Mouse (Mus musculus) lung, adult 2 months (tissue): ENCODE data around the gene Ccdc177. TPM values are rescaled to one million over a fixed set of nuclear protein-coding genes. Genes with fewer than 3 reads are reported as not detected.

Experiments
- DNase-seq: peaks from one replicate; pipeline ENCODE4 v3.0.0; 2022
- H3K4me1 ChIP-seq: fragments of 200-500 bp; 2 replicates; pipeline ENCODE4 v1.6.1; 2011; ENCODE audit warnings: low read length; ENCODE audit not compliant: control insufficient read depth, insufficient read depth
- H3K4me3 ChIP-seq: fragments of 200-500 bp; replicated peaks from 2 replicates; pipeline ENCODE3; 2011; ENCODE audit warnings: low read depth, mild to moderate bottlenecking, control low read depth, low read length; ENCODE audit errors: extremely low read depth
- CTCF ChIP-seq: fragments of 200-500 bp; IDR thresholded peaks from 2 replicates; pipeline ENCODE4 v1.5.1; 2011; ENCODE audit warnings: mild to moderate bottlenecking, low read length, control low read depth; ENCODE audit not compliant: insufficient read depth
- POLR2A ChIP-seq: fragments of 200-500 bp; IDR thresholded peaks from 2 replicates; pipeline ENCODE4 v1.6.1; 2011; ENCODE audit warnings: low read depth, mild to moderate bottlenecking, control low read depth, low read length, borderline replicate concordance; ENCODE audit errors: extremely low read depth
- WGBS: fragments of 180-500 bp; shearing (Covaris S2); methylation state at CpG from one replicate; pipeline ENCODE4 v1.1.7; 2018; 5-methylcytosine and 5-hydroxymethylcytosine counted together
- polyA plus RNA-seq: library from polyadenylated mRNA; depleted of rRNA; stranded (reverse); fragments of >200 nt; gene quantifications from 2 replicates; pipeline ENCODE4 v1.2.3, GENCODE M21; 2012

Ccdc177 gene
- polyA plus RNA-seq, 1 experiment = not detected

DNA sequence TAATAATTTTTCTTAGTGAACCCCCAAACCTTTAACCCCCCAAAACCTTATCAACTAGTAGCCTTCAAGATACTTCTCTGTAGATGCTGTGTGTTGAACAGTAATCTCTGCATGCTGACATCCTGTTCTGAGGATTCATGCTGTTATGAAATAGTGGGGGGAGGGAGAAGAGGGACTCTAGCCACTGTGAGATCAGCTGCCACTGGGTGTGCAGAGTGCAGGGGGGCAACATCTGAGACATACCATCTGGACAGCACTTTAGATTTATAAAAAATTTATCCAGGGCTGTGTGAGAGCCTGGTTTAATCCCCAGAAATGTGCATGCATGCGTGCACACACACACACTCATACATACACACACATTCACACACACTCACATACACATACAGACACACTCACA is 15.9 kb downstream of the Ccdc177 start:
- TF ChIP-seq CTCF (no peak), POLR2A (no peak)
- no peak for DNase-seq

DNA sequence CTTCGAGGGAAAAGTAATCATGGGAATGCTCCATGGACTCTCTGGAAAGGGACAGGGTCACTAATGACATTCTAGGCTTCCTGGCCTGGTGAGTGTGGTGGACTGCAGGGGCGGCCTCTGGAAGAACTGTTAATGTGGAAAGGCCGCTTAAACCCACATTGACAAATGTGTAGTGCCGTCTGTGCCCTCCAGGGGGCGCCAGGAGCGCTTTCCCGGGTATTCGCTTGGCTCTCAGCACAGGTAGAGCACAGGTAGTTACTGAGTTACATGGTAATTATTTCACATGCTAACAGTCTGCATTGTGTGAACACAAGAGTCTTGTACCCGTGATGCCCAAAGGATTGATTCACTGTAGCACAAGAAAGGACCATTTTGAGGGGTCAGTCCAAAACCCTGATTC is 21.0 kb downstream of the Ccdc177 start:
- 29% methylated on average over 9 of the region's 9 CpGs for WGBS
- H3K4me3 ChIP-seq = no peak overlapping the region
- peak; percentile 53 for DNase-seq
- no peaks in the 10 kb centered on the region for H3K4me1 ChIP-seq
- TF ChIP-seq POLR2A = no peak
- TF ChIP-seq CTCF = peak; percentile 54

More for the DNA sequence above, 15.9 kb downstream of the Ccdc177 start:
- 84% methylated on average over 1 of the region's 1 CpGs for WGBS
- H3K4me3 ChIP-seq = no peak overlapping the region
- H3K4me1 ChIP-seq = no peaks in the 10 kb centered on the region

DNA sequence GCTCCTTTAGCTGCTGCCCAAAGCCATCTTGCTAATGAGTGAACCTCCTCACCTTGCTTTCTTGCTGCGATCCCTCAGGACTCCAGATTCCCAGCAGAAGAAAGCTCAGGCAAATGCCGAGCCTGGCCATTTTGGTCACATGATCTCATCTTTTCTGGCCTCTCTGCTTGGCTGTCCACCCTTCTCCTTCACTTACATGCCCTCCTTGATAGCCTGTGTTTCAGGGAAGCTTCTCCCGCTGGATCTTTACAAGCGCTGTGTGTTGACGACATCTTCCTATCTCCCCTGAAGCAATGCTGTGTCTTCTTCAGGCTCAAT is 23.2 kb downstream of the Ccdc177 start:
- H3K4me1 ChIP-seq = no peaks in the 10 kb centered on the region
- 59% methylated on average over 5 of the region's 5 CpGs for WGBS
- no peak for DNase-seq
- H3K4me3 ChIP-seq = no peak overlapping the region
- TF ChIP-seq POLR2A (no peak), CTCF (no peak)

GRCm38 (mm10) chr12:80736464-80737282 is 23.8 kb downstream of the Ccdc177 start:
- Histone ChIP-seq H3K4me3 (no peak overlapping the region), H3K4me1 (no peaks in the 10 kb centered on the region)
- 16% methylated on average over 13 of the region's 13 CpGs for WGBS
- no peak for DNase-seq
- TF ChIP-seq POLR2A = no peak
- TF ChIP-seq CTCF = no peak

DNA sequence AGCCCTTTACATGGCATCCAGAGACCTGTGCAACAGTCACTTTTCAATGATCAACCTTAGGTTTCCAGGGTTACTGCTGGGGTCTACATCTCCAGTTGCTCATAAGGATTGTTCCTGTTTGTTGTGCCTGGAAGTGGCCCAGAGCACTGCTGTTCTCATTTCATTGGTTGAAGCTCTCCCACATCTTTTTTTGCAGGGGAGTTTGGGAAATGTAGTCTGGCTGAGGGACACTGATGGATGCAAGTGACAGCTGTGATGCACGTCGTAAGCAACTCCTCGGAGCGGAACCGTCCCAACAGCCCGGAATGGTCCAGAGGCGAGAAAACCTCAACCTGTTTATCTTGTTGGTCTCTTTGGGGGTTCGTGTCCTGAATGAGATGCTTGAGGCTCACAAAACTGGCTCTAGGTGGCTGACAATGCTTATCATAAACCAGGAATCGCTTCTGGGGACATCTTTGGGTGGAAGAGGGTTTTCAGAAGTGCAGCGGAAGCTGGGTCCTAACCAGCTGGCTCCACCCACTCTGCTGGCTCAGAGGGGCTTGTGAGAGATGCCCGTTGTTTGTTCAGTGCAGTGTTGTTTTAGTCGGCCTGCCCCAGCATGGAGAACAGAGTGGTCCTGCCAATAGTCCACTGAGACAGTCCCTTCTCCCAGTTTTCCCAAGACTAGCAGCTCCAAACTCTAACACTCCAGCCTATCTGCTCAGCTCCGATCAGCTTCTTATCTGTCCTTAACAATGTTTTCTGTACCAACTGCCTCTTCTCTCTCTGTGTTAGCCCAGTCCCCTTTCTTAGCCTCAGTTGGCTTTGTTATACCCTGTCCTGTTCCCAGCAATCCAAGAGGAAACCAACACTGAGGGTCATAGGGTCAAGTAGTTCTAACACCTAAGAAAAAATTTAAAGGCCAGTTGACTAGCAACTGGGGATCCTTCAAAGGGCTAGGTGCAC is 25.7 kb downstream of the Ccdc177 start:
- H3K4me1 ChIP-seq = peaks cover 2% of the 10 kb centered on the region; the same call in 1 of the 2 replicates
- no peak for TF ChIP-seq POLR2A
- TF ChIP-seq CTCF = no peak
- DNase-seq = no peak
- no peak overlapping the region for H3K4me3 ChIP-seq
- 54% methylated on average over 13 of the region's 13 CpGs for WGBS

DNA sequence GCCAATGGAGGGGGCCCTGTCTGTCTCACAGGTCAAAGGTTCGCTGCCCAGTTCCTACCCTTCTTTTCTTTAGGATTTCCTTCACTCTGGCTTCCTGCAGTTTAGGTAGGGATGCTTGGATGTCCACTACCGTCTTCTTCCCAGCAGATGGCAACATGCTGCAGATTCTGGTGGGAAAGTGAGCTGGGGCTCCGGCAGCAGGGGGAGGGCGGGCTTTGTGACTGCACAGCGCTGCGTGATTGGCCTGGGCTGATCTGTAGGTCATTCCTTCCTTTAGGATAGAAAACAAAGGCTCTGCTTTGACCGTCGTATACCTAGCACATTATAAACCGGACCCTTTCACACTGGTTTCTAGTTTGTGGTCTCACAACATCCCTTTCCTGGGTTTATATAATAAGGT is 29.9 kb downstream of the Ccdc177 start:
- no peak for DNase-seq
- WGBS = 7% methylated on average over 9 of the region's 9 CpGs
- TF ChIP-seq CTCF (peak; percentile 48), POLR2A (no peak)
- Histone ChIP-seq H3K4me1 (peaks cover 2% of the 10 kb centered on the region; the same call in 1 of the 2 replicates), H3K4me3 (no peak overlapping the region)

- no peak overlapping the region for H3K4me3 ChIP-seq
- 44% methylated on average over 12 of the region's 12 CpGs for WGBS
- peaks cover 2% of the 10 kb centered on the region; the same call in 1 of the 2 replicates for H3K4me1 ChIP-seq
- no peak for TF ChIP-seq POLR2A
- no peak for TF ChIP-seq CTCF
- peak; percentile 35 for DNase-seq
Measured at GRCm38 (mm10) chr12:80729758-80730530, 30.5 kb downstream of the Ccdc177 start.

DNA sequence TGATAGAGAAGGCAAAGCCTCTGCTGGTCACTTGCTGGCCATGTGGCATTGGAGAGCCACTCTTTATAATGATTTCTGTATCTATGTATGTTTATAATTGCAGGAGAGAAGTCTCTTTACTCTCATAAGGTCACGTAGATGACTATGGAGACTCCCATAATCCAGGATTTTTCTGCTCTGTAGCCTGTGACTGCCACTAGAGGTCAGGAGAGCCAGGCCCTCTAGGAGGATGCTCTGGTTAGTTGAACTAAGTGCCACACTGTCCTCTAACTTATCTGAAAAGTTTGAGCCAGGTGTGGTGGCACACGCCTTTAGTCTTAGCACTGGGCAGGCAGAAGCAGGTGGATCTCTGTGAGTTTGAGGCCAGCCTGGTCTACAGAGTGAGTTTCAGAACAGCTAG is 31.7 kb downstream of the Ccdc177 start:
- no peak for DNase-seq

GRCm38 (mm10) chr12:80728207-80728606 is 32.3 kb downstream of the Ccdc177 start:
- TF ChIP-seq CTCF (no peak), POLR2A (no peak)
- Histone ChIP-seq H3K4me1 (peaks cover 2% of the 10 kb centered on the region; the same call in 1 of the 2 replicates), H3K4me3 (no peak overlapping the region)
- 6% methylated on average over 1 of the region's 1 CpGs for WGBS
- no peak for DNase-seq

More for the DNA sequence above, 31.7 kb downstream of the Ccdc177 start:
- Histone ChIP-seq H3K4me3 (no peak overlapping the region), H3K4me1 (peaks cover 2% of the 10 kb centered on the region; the same call in 1 of the 2 replicates)
- 52% methylated on average over 2 of the region's 2 CpGs for WGBS
- TF ChIP-seq CTCF (peak; percentile 19; the same call in 1 of the 2 replicates), POLR2A (no peak)
